Mouse (Mus musculus): ENCODE results near the gene Gm45521.

Gene Gm45521

GRCm38 (mm10) chr14:7952610-7953254 is 4.4 kb upstream of the Gm45521 start:
- DNase-seq (ENCODE audit: low spot score in 2 of 2), result no peak

DNA sequence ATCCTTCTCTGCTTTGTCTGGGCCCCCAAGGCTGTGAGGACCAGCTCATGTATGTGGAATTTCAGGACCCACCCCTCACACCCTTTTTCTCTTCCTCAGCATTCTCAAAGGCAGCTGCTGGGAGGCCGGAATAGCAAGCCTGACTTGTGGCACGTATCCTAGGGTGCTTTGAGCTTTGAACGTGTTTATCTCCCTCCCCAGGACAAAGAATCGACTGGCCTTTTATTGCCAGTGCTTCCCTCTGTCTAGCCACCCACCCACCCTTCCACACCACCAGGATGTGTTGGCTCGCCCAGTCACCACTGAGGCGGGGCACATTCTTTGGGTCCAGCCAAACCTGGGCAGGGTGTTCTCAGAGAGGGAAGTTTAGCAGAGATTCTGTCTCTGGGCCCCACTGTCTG is 3.0 kb upstream of the Gm45521 start:
- DNase-seq (ENCODE audit: low spot score in 2 of 2), result no peak

DNA sequence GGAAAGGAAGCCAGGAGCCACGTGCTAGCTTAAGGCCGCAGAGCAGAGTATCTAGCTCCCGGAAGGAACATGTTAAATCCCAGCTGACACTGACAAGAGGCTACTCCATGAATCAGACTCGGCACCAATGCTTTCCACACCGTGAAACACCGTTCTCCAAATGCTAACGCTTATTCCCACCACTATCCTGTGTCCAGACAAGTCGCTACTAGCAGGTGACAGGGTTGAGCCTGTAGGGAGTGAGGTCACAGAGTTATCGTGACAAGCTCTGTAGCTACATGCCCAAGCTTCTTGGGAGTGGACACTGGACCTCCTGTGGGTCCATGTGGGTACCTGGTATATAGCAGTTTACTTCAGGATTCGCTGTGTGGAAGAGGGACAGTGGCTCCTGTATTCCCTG is 661 bp upstream of the Gm45521 start:
- no peak for DNase-seq (ENCODE audit: low spot score in 2 of 2)

DNA sequence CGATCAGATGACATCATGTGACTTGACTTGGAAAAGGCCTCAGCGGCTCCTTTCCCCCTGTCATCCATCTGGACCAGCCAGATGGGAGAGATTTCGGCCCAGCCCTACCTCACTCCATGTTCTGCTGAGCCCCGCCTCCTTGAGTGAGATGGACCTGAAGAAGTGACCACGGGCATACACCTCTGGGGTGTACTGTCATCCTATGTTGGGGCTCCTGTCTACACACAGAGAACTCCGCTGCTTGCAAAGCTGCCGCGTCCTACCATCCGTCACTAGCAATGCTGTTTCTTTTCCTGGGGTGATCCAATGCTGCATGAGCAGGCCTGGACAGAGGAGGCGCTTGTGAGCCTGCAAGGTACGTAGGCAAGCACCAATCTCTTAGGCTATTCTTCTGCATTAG is 3.5 kb downstream of the Gm45521 start:
- no peak for DNase-seq (ENCODE audit: low spot score in 2 of 2)

GRCm38 (mm10) chr14:7961714-7962113 is 4.6 kb downstream of the Gm45521 start:
- DNase-seq (ENCODE audit: low spot score in 2 of 2), result no peak

- DNase-seq (ENCODE audit: low spot score in 2 of 2), result no peak
Observed at GRCm38 (mm10) chr14:7962626-7963025, 5.5 kb downstream of the Gm45521 start.

GRCm38 (mm10) chr14:7963160-7963559 is 6.1 kb downstream of the Gm45521 start:
- no peak for DNase-seq (ENCODE audit: low spot score in 2 of 2)

- DNase-seq (ENCODE audit: low spot score in 2 of 2), result peak in 1 of 2 experiments; percentile 55
Observed at GRCm38 (mm10) chr14:7964219-7964889, 7.3 kb downstream of the Gm45521 start.

- DNase-seq (ENCODE audit: low spot score in 2 of 2), result no peak
Observed at GRCm38 (mm10) chr14:7971889-7972493, 14.9 kb downstream of the Gm45521 start.

DNA sequence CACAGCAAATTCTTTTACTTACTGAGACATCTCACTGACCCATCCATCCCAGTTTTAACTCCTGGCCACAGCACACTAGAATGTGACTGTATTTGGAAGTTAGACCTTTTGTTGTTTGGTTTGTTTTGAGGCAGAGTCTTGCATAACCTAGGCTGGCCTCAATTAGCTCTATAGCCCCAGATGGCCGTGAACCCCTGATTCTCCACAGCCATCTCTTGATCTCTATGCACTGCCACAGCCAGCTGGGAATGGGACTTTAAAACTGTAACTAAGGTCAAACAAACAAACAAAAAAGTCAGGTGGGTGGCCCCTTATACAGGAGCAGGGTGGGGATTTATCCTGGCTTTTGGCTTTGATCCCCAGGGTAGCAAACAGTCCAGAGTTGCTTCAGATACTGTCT is 17.6 kb downstream of the Gm45521 start:
- DNase-seq (ENCODE audit: low spot score in 2 of 2), result no peak

- no peak for DNase-seq (ENCODE audit: low spot score in 2 of 2)
Observed at GRCm38 (mm10) chr14:7975177-7975576, 18.1 kb downstream of the Gm45521 start.

- no peak for DNase-seq (ENCODE audit: low spot score in 2 of 2)
Observed at GRCm38 (mm10) chr14:7977471-7977870, 20.4 kb downstream of the Gm45521 start.

GRCm38 (mm10) chr14:7978183-7978582 is 21.1 kb downstream of the Gm45521 start:
- no peak for DNase-seq (ENCODE audit: low spot score in 2 of 2)

DNA sequence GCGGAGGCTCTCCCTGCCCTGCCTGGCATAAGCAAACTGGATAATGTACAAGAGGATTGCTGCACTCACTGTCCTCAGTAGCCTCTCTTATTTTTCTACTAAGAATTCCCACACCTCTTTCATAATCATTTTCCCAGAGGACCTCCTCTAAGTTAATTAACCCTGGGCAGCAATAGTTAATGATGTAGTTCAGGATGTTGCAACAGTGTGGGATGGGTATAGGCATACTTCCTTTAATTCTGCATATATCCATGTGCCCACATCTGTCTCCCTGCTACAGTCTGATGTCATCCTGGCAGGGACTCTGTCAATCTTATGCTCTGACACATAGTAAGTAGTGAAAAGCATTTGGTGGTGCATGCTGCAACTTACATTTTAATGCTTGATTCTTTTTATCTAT is 24.1 kb downstream of the Gm45521 start:
- no peak for DNase-seq (ENCODE audit: low spot score in 2 of 2)

DNA sequence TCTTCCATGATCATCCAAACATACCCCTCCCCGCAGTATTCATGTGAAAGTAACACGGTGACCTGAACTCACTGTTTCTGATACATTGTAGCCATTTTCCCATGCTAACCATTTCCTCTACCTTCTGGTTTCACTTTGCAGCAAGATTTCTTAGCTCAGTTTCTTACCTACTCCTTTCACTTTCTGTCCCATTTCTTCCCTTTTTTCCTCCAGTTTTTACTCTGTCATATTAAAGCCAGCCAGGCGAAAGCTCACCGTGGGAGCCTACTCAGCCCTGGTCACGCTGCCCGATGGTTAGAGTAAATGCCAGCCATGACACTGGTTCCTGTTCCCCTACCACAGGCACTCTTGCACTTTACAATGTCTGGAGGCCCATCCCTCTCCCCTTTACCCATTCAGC is 29.8 kb downstream of the Gm45521 start:
- DNase-seq (ENCODE audit: low spot score in 2 of 2), result no peak

- DNase-seq (ENCODE audit: low spot score in 2 of 2), result no peak
Observed at GRCm38 (mm10) chr14:7989371-7989770, 32.3 kb downstream of the Gm45521 start.

DNA sequence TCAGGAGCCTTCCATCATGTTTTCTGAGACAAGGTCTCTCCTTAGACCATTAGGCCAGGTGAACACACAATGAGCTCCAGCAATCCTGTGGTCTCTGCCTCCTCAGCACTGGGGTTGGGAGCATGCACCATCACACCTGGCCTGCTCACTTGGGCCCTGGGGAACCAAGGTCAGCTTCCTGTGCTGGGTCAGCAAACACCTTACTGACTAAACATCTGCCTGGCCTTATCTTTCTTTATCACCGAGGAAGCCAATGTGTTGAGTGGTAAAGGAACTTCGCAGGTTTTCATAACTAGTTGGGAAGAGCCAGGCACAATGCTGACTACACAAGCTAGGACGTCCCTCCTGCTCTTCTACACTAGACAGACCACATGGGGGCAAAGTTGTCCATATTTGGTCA is 32.9 kb downstream of the Gm45521 start:
- DNase-seq (ENCODE audit: low spot score in 2 of 2), result no peak

DNA sequence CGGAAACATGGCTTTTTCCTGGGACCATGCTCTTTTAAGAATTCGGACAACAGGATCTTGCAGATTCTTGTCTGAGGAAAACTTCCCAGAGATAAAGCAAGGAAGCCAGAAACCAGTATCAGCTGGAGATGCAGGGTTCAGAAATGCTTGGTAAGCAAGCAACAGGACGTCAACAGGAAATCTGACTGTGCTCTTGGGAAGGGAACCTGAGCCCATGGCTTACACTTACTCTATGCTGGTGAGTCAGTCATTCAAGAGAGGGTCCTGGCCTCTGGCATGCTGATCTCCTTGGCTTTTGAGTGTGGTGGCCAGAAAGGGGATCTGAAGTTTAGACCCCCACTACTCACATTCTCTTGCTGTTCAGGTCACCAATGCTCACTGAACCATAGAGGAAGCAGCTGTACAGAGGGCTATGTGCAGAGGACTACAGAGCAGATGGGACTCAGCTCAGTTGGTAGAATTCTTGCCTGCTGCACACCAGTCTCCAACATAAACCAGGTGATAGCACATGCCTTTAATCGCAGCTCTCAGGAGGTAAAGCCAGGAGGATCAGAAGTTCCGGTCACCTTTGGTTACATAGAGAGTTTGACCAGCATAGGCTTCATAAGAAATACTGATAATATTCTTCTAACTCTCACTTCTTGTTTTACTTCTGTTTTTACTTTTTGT is 34.2 kb downstream of the Gm45521 start:
- DNase-seq (ENCODE audit: low spot score in 2 of 2), result no peak

DNA sequence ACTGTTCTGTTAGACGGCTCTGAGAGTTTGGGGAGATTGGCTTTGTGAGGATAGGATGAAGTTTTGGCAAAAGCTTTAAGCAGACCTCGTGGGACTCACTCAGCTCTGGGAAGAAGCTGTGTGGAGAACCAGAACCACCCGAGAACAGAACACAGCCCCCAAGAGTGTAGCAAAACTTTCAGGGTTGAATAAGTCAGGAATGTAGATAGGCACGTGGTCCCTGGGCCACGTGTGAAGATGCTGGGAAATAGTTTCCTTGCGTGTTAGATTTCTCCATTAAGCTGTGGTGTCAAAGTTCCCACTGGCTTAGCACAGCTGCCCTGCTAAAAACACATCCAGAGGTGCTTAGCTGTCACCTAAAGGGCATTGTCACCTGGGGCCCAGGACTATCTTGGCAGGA is 35.1 kb downstream of the Gm45521 start:
- DNase-seq (ENCODE audit: low spot score in 2 of 2), result no peak

DNA sequence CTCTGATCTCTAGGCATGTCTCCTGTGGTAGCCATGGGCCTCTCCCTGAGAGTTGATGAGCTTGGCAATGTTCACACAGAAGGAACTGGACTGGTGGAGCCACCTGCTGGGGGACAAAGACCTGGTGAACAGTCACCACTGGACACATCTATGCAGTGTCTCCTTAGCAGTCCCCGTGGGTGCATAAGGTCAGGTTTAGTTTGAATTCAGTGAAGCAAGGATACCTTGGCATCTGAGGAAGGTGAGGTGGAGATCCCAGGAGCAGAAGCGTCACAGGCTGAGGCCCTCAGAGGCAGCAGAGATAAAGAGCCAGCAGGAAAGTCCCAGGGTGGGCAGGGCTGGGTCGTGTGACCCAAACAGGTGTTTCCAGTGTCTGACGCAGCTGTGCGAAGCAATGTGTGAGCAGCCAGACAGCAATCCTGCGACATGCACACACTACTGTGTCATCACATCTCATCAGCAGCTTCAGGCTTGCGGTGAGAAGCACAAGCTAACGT is 37.2 kb downstream of the Gm45521 start, which contains the start of gene Dnase1l3:
TSS of gene Dnase1l3 (minus strand) at position 303 of the 497 bp plus-strand sequence.
- DNase-seq (ENCODE audit: low spot score in 2 of 2), result peak in 1 of 2 experiments; percentile 40

GRCm38 (mm10) chr14:7997255-7997696 is 40.2 kb downstream of the Gm45521 start:
- peak; percentile 73 to 83 for DNase-seq (ENCODE audit: low spot score in 2 of 2)

GRCm38 (mm10) chr14:7999030-7999429 is 41.9 kb downstream of the Gm45521 start:
- no peak for DNase-seq (ENCODE audit: low spot score in 2 of 2)
